Mouse (Mus musculus): ENCODE measurements at regions not wholly inside any gene's neighbourhood (a gene's known extent, or its start where the extent isn't known, plus 50 kb on each side); places are given as distances from the start of the nearest gene placed in this dataset.

GRCm38 (mm10) chr10:96297658-96298057 is 161.3 kb downstream of the Gm5426 start:
- no peak for TF ChIP-seq GATA1 (IDR thresholded peaks at IDR 0.05; ENCODE audit: low read length)
- no peak for TF ChIP-seq TAL1 (IDR thresholded peaks at IDR 0.05; ENCODE audit: low read length)
